Mouse (Mus musculus) thymus, adult 2 months (tissue): ENCODE measurements at regions not wholly inside any gene's neighbourhood (a gene's known extent, or its start where the extent isn't known, plus 50 kb on each side); places are given as distances from the start of the nearest gene placed in this dataset.

Experiments used
- DNase-seq: peaks from one replicate; pipeline ENCODE4 v3.0.0; 2021
- H3K27ac ChIP-seq: fragments of 200-500 bp; 2 replicates; pipeline ENCODE4 v1.5.1; 2012; ENCODE audit warnings: low read length, control low read depth; ENCODE audit not compliant: control insufficient read depth, insufficient read depth
- H3K27me3 ChIP-seq: fragments of 200-500 bp; 2 replicates; pipeline ENCODE4 v1.6.1; 2012; ENCODE audit warnings: mild to moderate bottlenecking, low read length, moderate library complexity, mixed read lengths; ENCODE audit not compliant: control insufficient read depth, insufficient read depth
- H3K36me3 ChIP-seq: fragments of 200-500 bp; 2 replicates; pipeline ENCODE4 v1.6.1; 2012; ENCODE audit warnings: mild to moderate bottlenecking, low read length, moderate library complexity; ENCODE audit not compliant: control insufficient read depth, insufficient read depth
- H3K4me1 ChIP-seq: fragments of 200-500 bp; replicated peaks from 2 replicates; pipeline ENCODE4 v1.6.1; 2012; ENCODE audit warnings: low read length; ENCODE audit not compliant: control insufficient read depth, insufficient read depth
- H3K4me3 ChIP-seq: fragments of 200-500 bp; 2 replicates; pipeline ENCODE4 v1.5.1; 2012; ENCODE audit warnings: mild to moderate bottlenecking, low read length, control low read depth, moderate library complexity; ENCODE audit not compliant: control insufficient read depth, insufficient read depth
- CTCF ChIP-seq: fragments of 200-500 bp; IDR thresholded peaks from 2 replicates; pipeline ENCODE4 v1.5.1; 2012; ENCODE audit warnings: mild to moderate bottlenecking, control low read depth, low read length, moderate library complexity, borderline replicate concordance; ENCODE audit not compliant: control insufficient read depth, poor library complexity, insufficient read depth; ENCODE audit errors: extremely low read depth
- POLR2A ChIP-seq: fragments of 200-500 bp; IDR thresholded peaks from 2 replicates; pipeline ENCODE4 v1.6.1; 2012; ENCODE audit warnings: mild to moderate bottlenecking, low read length, control low read depth, moderate library complexity; ENCODE audit not compliant: control insufficient read depth, poor library complexity, insufficient read depth; ENCODE audit errors: extremely low read depth
- WGBS: fragments of 180-500 bp; shearing (Covaris S2); methylation state at CpG from one replicate; pipeline ENCODE4 v1.1.7; 2018; 5-methylcytosine and 5-hydroxymethylcytosine counted together

DNA sequence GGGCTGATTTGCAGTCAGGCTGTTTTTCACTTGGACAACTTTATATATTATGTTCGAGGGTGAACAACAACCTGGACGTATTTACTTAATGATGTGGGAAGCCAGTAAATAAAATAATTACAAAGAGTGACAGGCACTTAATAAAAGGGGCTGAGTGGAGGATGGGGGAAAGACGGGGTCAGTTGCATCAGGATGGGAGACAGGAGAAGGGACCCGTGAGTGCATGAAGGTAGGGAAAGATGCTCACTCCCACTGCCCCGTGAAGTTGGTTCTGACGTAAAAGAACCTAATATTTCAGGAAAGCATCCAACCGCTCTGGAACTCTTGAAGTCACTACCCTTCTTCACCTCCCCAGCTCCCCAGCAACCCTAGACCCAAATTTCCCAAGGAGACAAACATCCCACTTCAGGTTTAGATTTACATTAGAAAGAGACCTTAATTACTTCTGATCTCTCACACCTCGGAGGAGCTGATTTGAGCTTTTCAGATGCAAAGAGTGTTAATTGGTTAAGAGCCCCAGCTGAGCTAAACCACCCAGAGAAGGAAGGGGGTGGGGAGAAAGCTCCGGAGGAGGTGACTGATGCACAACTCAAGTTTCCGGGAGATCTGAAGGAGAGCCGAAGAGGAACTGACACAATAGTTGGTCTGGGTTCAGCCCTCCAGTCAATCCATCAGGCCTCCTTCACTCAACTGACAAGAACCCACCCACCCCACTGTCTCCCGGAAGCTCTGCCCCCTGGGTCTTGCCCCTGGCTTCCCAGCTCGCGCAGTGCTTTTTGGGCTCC lies 121.9 kb upstream of the Shb start:
- no peaks in the 10 kb centered on the region for H3K36me3 ChIP-seq
- peaks cover 10% of the 10 kb centered on the region for H3K4me1 ChIP-seq
- H3K27ac ChIP-seq, result no peak overlapping the region
- peak; percentile 11 for DNase-seq
- no peaks in the 10 kb centered on the region for H3K27me3 ChIP-seq
- WGBS, result 39% methylated on average over 14 of the region's 14 CpGs
- no peak overlapping the region for H3K4me3 ChIP-seq
- TF ChIP-seq CTCF, result no peak
- no peak for TF ChIP-seq POLR2A

GRCm38 (mm10) chr4:45648884-45649577 lies 116.8 kb upstream of the Shb start:
- Histone ChIP-seq H3K4me3 (no peak overlapping the region), H3K27ac (no peak overlapping the region), H3K4me1 (peaks cover under 1% of the 10 kb centered on the region), H3K36me3 (no peaks in the 10 kb centered on the region), H3K27me3 (no peaks in the 10 kb centered on the region)
- TF ChIP-seq CTCF (no peak), POLR2A (no peak)
- 91% methylated on average over 9 of the region's 9 CpGs for WGBS
- no peak for DNase-seq

DNA sequence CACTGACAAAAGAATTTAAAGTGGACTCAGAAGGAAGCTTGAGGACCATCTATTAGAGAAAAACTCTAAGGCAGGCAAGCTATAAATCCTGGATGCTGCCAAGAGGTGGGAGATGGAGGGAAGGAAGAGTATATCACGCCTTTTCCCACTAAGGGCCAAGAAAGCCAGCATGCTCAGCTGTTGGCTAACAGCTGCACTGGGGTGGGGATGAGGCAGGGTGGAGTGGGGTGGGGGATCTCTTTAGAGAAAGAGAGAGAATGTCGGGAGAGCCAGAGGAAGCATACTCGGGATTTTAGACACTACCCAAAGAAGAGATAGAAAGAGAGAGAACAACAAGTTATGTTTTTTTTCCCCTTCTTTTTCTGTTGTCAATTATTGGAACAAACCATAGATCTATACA lies 115.2 kb upstream of the Shb start:
- no peaks in the 10 kb centered on the region for H3K36me3 ChIP-seq

DNA sequence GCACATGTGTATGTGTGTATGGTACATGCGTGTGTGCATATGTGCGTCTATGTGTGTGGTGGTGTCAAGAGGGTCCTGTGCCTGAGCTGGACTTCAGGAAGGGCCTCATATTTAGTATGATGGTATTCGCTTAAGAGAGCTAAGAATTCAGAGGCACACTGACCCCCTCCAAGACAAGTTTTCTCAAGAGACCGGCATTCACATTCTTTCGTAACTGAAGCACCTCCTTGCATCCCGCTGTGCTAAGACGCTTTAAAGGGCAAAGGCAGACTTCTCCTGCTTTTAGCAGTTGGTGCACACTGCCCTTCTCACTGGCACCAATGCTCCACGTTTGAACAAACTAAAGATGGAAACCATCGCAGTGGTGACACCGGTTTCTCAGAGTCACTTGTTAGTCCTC lies 110.3 kb upstream of the Shb start:
- WGBS, result 95% methylated on average over 10 of the region's 10 CpGs
- no peak for TF ChIP-seq POLR2A
- no peak for TF ChIP-seq CTCF

More for the DNA sequence above, 115.2 kb upstream of the Shb start:
- 90% methylated on average over 3 of the region's 3 CpGs for WGBS
- TF ChIP-seq CTCF, result no peak
- TF ChIP-seq POLR2A, result no peak
- Histone ChIP-seq H3K4me3 (no peak overlapping the region), H3K27ac (no peak overlapping the region), H3K4me1 (no peaks in the 10 kb centered on the region), H3K27me3 (no peaks in the 10 kb centered on the region)
- no peak for DNase-seq

GRCm38 (mm10) chr4:45641272-45641671 lies 109.0 kb upstream of the Shb start:
- no peak for DNase-seq
- no peaks in the 10 kb centered on the region for H3K4me1 ChIP-seq
- H3K36me3 ChIP-seq, result no peaks in the 10 kb centered on the region
- no peak overlapping the region for H3K27ac ChIP-seq
- no peak overlapping the region for H3K4me3 ChIP-seq
- H3K27me3 ChIP-seq, result no peaks in the 10 kb centered on the region
- 78% methylated on average over 5 of the region's 5 CpGs for WGBS
- no peak for TF ChIP-seq CTCF
- no peak for TF ChIP-seq POLR2A

More for the DNA sequence above, 110.3 kb upstream of the Shb start:
- Histone ChIP-seq H3K27ac (no peak overlapping the region), H3K36me3 (no peaks in the 10 kb centered on the region), H3K27me3 (no peaks in the 10 kb centered on the region), H3K4me3 (no peak overlapping the region), H3K4me1 (no peaks in the 10 kb centered on the region)
- no peak for DNase-seq

GRCm38 (mm10) chr4:45640713-45641112 lies 108.4 kb upstream of the Shb start:
- Histone ChIP-seq H3K27me3 (no peaks in the 10 kb centered on the region), H3K36me3 (no peaks in the 10 kb centered on the region), H3K4me1 (no peaks in the 10 kb centered on the region), H3K27ac (no peak overlapping the region), H3K4me3 (no peak overlapping the region)
- TF ChIP-seq CTCF, result no peak
- no peak for TF ChIP-seq POLR2A
- WGBS, result 76% methylated on average over 11 of the region's 11 CpGs
- no peak for DNase-seq
